Mouse (Mus musculus) spleen, adult 18-20 months (tissue): ENCODE data around the gene Crlf2.
A peak's percentile ranks its signal among the peaks of the same experiment; 100 is the strongest.

Source experiments
- DNase-seq, 2 experiments: peaks; one replicate each; pipeline ENCODE4 v3.0.0; 2022; ENCODE audit warnings: mixed read lengths in 2 of 2

Crlf2 gene

GRCm38 (mm10) chr5:109558404-109559160, at the start of gene Crlf2:
TSS of gene Crlf2 (minus strand) at chr5:109558993.
- DNase-seq, result peak; percentile 84 to 92

DNA sequence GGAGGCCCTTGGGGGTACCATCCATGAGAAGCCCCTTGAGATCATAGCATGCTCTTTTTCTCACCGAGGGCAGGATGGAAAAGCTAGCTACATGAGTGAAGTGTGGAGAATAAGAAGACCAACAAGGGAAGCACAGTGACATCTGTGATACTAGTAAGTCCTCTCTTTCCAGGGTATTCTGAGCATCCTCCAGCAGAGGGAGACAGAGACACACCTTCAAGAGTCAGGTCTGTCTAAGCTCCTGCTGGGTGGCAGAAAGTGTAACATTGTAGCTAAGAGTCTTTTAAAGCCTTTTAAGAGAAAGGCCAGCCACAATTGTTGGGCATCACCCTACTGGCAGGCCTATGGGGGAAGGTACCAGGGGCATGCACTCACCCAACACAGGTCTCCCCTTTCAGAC, 43.8 kb upstream of the Crlf2 start:
- no peak for DNase-seq

GRCm38 (mm10) chr5:109601080-109601479, 42.3 kb upstream of the Crlf2 start:
- DNase-seq, result peak in 1 of 2 experiments; percentile 23

GRCm38 (mm10) chr5:109598876-109599275, 40.1 kb upstream of the Crlf2 start:
- DNase-seq, result no peak

GRCm38 (mm10) chr5:109596647-109597046, 37.9 kb upstream of the Crlf2 start:
- DNase-seq, result peak in 1 of 2 experiments; percentile 49

GRCm38 (mm10) chr5:109562829-109563228, 4.0 kb upstream of the Crlf2 start:
- DNase-seq, result no peak

- DNase-seq, result no peak
Observed at GRCm38 (mm10) chr5:109559191-109559590, 398 bp upstream of the Crlf2 start.

DNA sequence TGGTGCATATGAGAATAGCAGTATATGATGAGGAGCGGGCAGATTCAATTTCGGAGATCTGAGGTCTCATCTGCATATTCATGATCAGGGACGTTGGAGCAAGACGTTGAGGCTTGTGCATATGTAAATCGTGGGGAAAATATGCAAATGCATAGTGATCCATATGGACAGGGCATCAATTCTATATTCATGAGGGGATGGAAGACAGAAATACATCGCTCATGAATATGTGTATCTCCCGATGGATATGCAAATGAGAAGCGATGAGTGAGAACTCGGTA, 730 bp downstream of the Crlf2 start:
- no peak for DNase-seq

GRCm38 (mm10) chr5:109557321-109558122, 1.3 kb downstream of the Crlf2 start:
- peak; percentile 93 to 94 for DNase-seq

DNA sequence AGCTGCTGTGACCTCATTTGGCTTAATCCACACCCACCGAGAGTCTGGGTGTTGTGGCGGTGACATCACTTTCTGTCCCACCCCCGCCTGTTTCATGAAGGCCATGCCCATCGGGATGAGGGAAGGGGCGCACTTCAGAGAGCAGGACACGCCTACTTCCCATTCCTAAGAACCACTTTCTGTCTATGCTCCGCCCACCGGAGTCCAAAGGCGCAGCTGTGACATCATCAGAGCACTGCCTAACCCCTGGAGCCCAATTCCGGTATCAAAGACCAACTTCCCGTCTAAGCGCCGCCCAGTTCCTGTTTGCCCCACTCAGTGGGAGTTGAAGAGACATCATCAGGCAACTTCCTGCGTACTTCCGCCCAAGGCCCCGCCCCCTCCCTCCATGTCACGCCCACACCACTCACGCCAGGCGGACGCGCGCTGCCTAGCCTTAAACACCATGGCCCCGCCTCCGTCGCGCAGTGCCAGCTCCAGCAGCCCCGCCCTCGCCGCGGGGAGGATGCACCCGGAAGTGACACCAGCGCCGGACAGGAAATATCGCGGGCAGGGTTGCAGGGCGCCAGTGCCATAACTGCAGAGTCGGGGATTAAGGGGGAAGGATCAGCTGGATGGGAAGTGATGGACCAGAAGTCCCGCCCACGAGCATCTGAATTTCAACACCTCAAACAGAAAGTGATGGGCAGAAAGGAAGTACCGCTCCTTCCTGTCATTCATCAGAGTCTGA, 2.0 kb downstream of the Crlf2 start:
- DNase-seq, result peak; percentile 78 to 79

DNA sequence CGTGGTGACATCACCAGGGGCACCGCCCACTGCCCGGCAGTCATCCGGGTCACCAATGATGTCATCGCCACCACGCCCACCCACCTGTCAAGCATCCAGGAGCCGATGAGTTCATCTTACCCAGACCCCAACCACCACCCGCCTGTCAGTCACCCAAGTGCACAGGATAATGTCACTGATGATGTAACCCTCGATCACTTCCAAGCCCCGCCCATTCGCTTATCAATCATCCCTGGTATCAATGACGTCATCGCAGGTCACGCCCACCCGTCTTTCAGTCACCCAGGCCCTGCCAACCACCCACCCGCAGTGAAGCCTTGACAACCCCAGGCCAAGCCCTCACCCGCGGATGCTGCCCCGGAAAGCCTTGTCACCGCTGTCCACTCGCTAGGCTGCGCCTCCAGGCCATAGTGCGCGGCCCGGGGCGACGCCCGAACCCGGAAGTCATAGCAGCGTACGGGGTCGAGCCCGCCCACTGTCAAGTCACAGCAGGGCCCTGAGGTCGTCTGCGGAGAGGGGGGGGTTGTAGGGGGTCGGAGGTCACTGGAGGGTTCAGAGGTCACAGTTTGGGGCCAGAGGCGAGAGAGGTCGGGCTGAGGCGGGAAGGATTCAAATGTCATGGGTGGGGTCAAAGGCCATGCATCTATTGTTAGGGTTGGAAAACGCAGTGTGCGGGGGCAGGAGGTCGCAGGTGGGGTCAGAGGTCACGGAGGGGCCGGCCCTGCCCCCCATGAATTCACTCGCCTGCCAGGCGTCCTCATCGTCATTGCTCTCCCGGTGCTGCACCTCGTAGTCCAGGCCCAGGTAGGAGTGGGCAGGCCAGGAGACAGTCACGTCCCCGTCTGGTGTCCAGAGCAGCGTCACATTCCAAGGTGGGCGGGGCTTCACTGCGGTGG, 2.9 kb downstream of the Crlf2 start:
- DNase-seq, result peak; percentile 29 to 45

- peak in 1 of 2 experiments; percentile 4 for DNase-seq
Observed at GRCm38 (mm10) chr5:109555236-109555675, 3.5 kb downstream of the Crlf2 start.

DNA sequence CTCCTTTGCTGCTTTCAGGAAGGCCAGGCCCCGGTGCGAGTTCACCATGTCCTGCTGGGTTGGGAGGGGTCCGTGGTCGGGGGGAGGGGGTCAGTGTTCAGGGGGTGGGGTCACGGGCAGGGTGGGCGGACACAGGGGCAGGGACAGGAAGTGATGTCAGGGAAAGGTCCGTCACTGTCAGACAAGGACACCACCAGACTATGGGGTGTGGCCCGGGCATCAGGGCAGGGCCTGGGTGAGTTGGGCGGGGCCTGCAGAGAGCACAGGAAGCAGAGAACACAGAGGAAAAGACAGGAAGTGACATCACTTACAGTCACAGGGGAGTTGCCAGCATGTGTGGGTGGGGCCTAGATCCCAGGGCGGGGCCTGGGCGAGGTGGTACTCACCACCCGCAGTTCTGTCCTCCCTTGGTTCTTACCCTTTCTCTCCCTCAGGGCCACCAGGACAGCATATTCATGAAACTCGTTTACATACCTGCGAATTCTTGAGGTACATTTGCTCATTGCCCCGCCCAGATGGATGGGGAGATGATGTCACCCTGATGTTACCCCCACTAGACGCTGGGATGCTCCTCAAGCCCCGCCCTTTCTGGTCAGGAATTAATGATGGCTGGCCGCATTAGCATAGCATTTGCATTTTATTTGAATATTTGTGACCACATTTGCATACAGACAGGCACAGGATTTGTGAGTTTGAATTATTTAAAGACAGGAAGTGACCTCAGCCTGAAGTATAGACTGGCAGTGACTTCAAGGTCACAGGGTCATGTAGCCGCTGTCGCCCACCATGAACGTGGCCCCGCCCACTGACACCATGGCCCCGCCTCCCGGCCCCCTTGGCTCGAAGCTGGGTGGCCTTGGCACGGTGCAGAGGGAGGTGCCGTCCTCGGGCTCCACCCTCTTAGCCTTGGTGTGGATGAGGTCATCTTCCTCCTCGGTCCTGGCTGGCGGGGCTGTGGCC, 4.4 kb downstream of the Crlf2 start:
- peak; percentile 14 to 16 for DNase-seq

DNA sequence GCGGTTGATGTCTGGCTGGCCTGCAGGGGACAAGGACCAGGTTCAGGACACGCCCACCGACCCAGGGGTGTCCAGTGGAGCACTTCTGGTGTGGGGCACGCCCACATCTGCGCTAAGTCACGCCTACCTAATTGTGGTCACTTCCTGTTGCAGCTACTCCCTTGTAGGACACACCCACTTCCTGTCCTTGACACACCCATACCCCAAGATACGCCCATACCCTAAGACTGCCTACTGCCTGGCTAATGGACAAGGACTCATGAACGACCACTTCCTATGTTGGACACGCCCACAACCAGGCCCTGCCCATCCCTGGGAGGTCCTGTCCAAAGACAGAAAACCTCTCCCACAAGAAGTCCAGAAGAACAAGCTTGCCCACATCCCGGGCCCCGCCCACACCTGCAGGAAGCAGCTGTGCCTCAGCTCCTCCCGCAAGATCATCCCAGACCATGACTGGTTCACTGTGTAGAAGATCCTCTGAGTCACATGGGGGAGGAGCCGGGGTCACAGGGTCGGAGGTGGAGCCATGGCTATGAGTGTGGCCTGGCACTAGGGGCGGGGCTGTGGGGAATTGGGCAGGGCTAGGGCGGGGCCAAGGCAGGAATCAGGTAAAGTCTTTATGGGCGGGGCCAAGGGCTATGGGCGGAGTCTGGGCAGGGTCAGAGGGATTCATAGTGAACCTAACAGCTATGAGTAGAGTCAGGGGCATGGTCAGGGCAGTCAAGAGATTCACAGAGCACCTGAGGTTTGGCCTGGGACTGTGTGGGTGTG, 5.4 kb downstream of the Crlf2 start:
- peak in 1 of 2 experiments; percentile 11 for DNase-seq

DNA sequence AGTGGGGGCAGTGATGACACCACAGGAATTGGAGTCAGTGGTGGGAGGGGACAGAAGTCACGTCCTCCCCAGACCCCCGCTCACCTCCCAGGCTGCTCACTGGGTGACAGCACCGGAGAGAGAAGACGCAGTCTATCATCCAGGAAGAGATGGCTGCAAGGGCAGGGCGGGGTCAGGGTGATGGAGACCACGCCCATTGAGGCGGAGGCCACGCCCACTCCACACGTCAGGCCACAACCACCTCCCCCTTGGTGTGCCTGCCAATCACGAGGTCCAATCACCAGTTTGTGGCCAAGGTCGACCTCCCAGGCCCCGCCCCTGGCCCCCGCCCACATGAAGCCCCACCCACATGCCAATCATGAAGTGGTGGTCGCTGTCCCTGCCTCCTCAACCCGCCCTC, 6.3 kb downstream of the Crlf2 start:
- peak in 1 of 2 experiments; percentile 7 for DNase-seq

DNA sequence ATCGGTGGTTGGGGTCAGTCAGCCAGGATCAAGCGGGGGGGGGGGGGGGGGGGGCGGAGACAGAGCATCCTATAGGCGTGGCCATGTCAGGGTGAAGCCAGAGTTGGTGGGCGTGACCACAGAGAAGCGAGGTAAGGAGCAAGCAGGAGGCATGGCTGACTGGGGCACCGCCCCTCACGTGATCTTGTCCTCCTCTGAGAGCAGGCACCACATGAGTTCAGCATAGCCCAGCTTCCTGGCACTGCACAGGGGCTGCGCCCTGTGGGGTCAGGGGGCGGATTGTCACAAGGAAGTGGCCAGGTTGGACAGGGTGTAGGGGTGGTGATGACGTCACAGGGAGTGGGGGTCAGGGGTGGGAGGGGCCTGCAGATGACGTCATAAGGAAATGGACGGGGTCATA, 6.7 kb downstream of the Crlf2 start:
- DNase-seq, result no peak

- peak; percentile 4 to 13 for DNase-seq
Observed at GRCm38 (mm10) chr5:109551041-109551765, 7.6 kb downstream of the Crlf2 start.

DNA sequence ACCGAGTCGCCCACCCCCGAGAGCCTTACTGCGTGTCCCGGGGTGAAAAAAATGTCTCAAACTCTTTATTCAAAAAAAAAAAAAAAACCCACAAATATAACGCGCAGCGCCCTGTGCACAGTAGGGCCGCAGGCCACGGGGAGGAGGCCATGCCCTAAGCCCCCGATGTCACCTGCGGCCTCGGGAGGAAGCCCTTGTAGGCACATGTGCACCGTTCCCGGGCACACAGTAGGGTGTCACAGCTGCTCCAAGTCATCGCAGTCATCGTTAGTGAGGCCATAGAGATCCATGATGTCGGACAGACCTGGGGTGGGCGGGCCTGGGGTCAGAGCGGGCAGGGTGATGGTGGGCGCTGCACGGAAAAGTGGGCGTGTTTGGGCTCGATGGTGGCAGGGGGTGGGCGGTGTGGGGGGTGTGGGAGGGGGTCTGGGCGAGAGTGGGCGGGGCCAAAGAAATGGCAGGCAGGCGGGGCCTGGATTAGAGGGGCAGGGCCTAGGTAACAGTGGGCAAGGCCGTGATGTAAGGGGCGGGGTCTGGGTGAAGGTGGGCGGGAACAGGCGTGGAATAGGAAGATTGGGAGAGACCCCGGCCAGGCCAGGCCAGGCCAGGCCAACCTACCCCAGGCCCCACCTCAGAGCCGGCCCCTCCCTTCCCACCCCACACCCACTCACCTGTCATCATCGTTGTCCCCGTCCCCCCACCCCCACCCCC, 8.4 kb downstream of the Crlf2 start:
- DNase-seq, result peak in 1 of 2 experiments; percentile 2

DNA sequence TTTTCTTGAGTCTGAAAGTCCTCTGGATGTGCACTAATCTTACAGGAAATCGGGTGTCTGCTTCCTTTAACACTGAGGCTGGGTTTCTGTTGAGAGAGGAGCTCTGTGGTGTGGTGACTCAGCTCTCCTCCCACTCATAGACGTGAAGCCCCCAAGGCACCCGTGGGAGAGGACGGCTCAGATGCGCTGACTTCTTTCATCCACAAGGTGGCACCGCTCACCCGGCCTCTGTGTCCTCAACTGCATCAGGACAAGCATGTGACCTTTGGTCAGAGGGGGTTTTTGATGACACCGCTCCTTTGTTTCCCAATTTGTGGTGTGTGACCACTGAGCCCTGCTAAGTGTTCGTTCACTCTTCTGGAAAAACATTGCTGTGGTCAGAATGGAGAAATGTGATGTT, 10.1 kb downstream of the Crlf2 start:
- peak; percentile 30 to 54 for DNase-seq
